Mouse (Mus musculus): ENCODE results near the gene Hmg20b. TPM values are rescaled to one million over a fixed set of nuclear protein-coding genes. Genes with fewer than 3 reads are reported as not detected.

Hmg20b gene
- total RNA-seq, 4 experiments from 2014 or later = 52.4 to 61.2 (median 57.1) TPM

DNA sequence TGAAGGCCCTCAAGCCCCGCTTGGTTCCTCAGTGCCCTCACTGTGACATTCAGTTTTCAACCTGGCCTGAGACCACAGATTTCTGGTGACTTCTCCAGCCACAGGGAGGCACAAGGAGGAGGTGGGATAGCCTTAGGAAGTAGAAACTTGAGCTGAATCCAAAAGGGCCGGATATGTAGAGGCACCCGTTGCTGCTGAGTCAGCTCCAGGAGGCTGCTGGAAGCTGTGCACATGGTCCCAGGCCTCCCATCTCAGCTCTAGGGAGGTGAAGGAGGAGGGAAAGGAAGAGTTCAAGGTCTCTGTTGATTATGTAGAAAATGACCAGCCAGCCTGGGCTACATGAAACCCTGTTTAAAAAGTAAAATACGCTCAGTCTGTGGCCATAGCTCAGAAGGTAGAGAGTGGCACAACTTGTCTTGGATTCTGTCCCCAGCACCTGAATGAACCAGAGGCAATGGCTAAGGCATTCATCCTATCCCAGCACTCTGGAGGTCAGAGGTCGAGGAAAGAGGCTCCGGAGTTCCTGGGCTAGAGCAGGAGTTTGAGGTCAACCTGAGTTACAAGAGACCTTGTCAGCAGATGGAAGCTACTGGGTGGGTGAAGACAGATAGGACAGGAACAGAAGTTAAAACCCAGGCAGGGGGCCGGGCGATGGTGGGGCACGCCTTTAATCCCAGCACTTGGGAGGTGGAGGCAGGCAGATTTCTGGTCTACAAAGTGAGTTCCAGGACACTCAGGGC is 4.6 kb upstream of the Hmg20b start:
- DNase-seq (ENCODE audit: low spot score) = no peak

DNA sequence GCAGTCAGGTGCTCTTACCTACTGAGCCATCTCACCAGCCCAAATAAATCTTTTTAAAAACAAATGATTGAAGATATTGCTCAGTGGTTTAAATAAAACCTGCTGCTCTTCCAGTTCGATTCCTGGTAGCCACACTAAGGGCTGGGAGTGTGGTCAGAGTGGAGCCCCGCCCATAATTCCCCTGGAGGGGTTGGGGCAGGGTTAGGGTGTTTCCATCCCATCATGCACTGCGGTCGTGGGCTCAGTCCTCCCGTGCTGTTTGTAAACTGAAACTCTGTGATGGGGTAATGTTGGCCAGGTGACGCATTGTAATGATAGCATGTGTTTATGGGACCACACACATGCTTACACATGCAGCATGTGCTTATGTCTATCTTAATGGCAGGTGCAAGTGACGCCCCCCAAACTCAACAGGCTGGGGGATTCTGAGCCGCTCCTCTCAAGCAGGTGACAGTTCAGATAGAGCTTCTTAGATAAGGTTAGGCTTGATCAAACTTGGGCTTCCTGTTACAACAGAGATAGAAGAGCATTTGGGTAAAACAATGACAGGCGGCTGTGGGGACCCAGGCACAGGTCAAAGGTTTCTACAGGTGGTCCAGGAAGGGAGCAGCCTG is 1.5 kb upstream of the Hmg20b start:
- DNase-seq (ENCODE audit: low spot score) = no peak

GRCm38 (mm10) chr10:81349961-81350350 is 324 bp downstream of the Hmg20b start:
- no peak for DNase-seq (ENCODE audit: low spot score)

DNA sequence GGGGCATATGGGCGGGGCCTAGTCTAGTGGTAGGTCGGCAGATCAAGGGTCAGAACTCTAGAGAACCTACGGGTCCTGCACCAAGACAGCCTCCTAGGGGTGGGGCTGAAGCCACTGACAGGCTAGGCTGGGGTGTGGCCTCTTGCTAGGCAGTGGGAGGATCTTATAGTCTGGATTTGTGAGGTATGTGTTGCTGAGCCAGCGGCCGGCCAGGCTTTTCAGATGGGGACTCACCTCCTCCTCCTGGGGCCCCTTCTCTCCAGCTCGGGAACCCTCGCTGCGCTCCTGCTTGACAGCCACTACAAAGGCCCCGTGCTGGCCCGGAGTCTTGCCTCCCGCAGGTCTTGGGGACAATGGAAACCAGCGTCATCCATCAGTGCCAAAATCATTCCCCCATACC is 1.1 kb downstream of the Hmg20b start:
- no peak for DNase-seq (ENCODE audit: low spot score)

GRCm38 (mm10) chr10:81346453-81347067 is 3.7 kb downstream of the Hmg20b start:
- DNase-seq (ENCODE audit: low spot score) = no peak

DNA sequence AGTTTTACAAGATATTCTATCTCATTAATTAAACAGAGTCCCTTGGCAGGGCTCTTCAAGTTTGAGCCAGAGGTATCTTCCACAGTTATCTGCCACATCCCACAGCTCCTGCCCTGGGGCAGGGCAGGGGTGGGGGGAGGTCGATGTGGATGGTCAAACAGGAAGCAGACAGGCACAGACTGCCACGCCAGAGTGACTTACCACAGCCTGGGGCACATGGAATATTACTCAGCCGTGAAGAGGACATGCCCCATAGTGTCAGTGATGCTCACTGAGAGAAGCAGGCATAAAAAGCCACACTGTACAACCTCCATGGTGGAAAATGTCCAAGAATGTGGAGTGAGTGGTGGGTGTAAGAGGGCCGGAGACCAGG is 5.1 kb downstream of the Hmg20b start:
- no peak for DNase-seq (ENCODE audit: low spot score)

DNA sequence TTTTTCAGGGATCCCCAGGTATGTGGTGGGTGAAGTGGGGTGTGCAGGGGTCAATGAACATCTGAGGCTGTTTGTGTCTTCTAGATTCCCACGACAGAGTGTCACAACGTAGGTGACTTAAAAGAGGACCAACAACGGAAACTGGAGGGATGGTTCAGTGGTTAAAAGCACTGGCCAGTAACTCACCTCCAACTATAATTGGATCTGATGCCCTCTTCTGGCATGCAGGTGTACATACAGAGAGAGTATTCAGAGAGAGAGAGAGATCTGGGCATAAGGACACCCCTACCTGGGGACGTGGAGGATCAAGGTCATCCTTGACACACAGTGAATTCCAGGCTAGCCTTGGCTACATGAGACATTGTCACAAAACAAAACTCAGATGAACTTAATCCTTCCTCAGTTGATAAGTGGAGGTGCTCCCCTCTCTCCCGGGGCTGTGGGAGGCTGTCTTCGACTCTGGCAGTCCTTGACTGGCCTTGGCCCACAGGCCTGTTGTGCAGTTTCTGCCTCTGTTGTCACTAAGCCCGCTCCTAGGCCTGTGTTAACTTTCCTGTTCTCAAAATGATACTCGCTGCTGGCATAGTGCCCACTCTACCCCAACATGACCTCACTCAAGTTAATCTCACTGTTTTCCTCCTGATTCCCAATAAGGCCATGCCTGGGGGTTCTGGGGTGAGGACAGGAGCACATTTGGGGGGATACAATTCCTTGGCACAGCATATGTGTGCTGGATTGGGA is 5.7 kb downstream of the Hmg20b start:
- DNase-seq (ENCODE audit: low spot score) = no peak

GRCm38 (mm10) chr10:81342686-81343505 is 7.4 kb downstream of the Hmg20b start, which contains the start of gene Gipc3:
Gene Gipc3 (minus strand): TSS chr10:81343266.
- no peak for DNase-seq (ENCODE audit: low spot score)

GRCm38 (mm10) chr10:81341333-81341949 is 8.8 kb downstream of the Hmg20b start:
- peak; percentile 63 for DNase-seq (ENCODE audit: low spot score)

DNA sequence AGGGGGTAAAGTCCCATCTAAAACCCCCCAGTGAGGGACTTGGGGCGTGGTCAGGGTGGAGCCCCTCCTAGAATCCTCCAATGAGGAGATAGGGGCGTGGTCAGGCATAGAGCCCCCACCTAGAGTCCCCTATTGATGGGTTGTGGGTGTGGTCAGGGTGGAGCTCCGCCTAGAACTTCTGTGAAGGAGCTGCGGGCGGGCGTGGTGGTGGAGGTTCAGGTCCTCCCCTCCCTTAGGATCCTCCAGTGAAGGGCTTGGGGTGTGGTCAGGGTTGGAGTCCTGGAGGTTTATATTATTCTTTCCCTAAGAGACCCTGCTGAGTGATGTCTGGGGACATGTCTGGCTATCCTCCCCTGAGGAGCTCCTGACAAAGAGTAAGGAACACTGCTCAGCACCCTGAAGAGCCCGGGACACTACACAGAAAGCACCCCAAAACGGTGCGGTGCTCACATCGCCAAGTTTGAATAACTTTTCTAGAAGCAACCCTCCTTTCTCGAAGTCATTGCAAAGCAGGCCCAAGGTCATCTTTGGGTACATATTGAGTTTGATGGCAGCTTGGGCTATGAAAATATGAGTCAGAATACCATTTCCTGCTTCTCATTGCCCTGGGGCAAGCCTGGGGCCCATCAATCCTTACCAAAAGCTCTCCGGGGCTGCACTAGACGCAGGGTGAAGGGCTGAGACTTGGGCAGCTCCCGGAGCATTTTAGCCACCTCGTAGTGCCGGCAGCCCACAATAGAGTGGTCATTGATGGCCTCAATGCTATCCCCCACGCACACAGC is 9.5 kb downstream of the Hmg20b start:
- no peak for DNase-seq (ENCODE audit: low spot score)

DNA sequence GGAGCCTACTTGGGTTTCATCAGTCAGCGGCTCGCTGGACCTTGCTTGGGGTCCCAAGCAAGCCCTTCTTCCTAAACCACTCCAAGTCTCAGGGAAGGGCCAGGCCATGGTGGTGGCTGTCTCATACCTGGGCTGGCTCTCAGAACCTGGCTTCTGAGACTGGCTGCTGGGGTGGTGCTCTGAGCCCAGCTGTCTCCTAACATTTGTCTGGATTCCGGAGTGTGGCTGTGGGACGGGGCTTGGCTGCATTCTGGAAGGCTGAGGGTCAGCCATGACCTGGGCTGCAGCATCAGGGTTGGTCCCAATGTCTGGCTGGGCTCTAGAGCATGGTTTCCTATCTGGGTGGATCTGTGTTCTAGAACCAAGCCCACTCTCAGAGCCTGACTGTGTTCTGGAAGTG is 13.7 kb downstream of the Hmg20b start:
- no peak for DNase-seq (ENCODE audit: low spot score)

- no peak for DNase-seq (ENCODE audit: low spot score)
These were observed 14.6 kb downstream of the Hmg20b start for GRCm38 (mm10) chr10:81335393-81336340.

- no peak for DNase-seq (ENCODE audit: low spot score)
These were observed 16.0 kb downstream of the Hmg20b start for GRCm38 (mm10) chr10:81334324-81334723.

DNA sequence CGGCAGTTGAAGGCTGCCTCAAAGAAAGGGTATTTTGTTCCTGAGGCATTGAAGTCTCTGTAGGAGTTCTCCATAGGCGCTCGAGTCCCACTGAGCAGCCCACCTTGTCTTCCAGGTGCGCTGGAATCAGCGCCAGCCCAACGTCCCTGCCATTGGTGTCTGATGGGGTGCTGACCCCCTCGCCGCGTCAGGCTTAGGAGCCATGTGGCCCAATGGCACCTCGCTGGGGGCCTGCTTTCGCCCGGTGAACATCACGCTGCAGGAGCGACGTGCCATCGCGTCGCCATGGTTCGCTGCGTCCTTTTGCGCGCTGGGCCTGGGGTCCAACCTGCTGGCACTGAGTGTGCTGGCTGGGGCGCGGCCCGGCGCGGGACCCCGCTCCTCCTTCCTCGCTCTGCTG is 18.0 kb downstream of the Hmg20b start:
- no peak for DNase-seq (ENCODE audit: low spot score)

DNA sequence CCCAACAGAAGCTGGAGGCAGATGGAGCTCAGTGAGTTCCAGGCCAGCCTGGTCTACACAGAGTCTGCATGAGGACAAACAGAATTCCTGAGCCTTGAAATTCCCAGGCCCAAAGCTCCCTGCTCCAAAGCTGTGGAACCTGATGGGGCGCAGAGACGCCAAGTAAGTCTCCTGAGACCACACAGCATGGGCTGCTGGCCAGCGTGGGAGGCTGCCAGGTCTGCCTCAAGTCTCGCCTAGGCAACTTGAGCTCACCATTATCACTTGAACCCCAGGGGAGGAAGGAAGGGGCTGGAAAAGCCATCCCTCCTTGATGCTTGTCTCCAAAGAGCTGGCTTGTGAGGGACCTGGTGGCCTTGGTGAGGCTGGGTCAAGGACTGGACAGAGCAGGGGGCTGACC is 20.3 kb downstream of the Hmg20b start:
- peak; percentile 78 for DNase-seq (ENCODE audit: low spot score)

DNA sequence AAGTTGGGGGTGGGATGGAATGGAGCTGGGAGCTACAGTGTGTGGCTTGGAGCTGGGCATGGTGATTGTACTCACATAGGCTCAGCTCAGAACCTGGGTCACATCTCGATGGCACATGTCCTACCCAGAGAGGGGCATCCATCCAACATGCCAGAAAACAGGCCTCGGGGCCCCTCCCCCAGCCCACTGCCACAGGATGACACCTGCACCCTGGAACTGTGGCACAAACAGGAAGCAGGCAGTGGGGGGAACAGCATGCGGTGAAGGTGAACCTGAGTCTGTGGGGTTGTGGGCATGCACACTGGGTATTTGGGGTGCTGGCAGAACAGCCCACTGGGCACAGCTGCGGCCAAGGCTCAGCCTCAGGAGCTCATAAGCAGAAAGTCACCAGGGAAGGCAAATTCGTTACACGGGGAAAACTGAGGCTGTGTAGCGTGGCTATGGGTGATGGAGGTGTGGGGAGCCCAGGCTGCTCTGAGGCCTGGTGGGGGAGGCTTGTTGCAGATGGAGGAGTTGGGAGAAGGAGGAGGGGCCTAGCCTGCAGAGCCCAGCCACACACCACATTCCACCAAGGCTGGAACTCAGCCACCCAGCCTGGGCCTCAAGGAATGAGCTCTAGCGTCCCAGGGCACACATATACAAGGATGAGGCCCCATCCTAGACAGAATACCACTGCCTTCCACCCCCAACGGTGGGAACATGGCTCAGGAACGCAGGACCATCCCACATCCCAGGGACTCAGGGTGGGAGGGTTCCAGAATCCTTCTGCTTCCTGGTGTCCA is 20.9 kb downstream of the Hmg20b start:
- DNase-seq (ENCODE audit: low spot score) = no peak

GRCm38 (mm10) chr10:81328386-81328785 is 21.9 kb downstream of the Hmg20b start, which contains the start of gene Tbxa2r:
Gene Tbxa2r (plus strand): TSS chr10:81328731.
- peak; percentile 61 for DNase-seq (ENCODE audit: low spot score)

GRCm38 (mm10) chr10:81327959-81328358 is 22.3 kb downstream of the Hmg20b start:
- no peak for DNase-seq (ENCODE audit: low spot score)

All from heart, adult 8-10 months (tissue).